Mouse (Mus musculus): ENCODE results near the gene 4930435E12Rik. TPM values are rescaled to one million over a fixed set of nuclear protein-coding genes. Genes with fewer than 3 reads are reported as not detected.

4930435E12Rik gene
- polyA plus RNA-seq, 1 experiment = not detected

- no peak for DNase-seq (ENCODE audit: low spot score)
Observed at GRCm38 (mm10) chr16:38769529-38769928, 59.0 kb downstream of the 4930435E12Rik start.

DNA sequence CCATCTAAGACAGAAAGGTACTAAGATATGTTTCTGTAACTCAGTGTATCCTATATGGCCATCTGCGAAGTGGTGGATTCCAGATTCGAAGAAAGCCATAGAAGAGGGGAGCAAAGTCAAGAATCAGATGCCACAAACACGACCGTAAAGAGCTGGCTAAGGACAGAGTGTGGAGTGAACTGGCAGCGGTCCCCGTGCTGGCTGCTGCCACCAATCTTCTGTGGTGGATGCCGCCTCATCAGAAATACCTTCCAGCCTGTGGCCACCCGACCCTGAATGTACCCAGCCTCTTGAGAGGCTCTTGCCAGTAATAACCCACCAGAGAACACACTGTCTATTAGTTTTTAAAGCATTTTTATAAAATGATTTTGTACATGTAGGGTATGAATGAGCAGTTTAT lies 60.2 kb downstream of the 4930435E12Rik start:
- DNase-seq (ENCODE audit: low spot score) = no peak

- DNase-seq (ENCODE audit: low spot score) = no peak
Observed at GRCm38 (mm10) chr16:38767761-38768160, 60.8 kb downstream of the 4930435E12Rik start.

DNA sequence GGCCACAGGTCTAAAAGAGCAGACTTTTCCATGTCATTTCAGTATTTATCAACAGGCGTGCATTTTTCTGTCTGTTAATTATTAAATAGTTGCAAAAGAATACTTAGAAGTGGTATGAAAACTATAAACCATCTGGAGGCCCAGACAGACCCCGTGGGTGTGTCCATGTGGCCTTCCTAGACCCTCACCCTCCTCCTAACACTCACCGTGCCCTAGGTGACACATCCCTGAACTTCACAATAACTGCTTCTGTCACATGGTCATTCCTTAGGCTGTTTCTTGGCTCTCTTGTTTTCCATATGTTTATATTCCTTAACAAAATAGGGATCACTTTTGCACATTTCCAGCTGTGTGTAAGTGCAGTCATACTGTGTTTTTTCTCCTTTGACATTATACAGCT lies 61.9 kb downstream of the 4930435E12Rik start:
- no peak for DNase-seq (ENCODE audit: low spot score)

DNA sequence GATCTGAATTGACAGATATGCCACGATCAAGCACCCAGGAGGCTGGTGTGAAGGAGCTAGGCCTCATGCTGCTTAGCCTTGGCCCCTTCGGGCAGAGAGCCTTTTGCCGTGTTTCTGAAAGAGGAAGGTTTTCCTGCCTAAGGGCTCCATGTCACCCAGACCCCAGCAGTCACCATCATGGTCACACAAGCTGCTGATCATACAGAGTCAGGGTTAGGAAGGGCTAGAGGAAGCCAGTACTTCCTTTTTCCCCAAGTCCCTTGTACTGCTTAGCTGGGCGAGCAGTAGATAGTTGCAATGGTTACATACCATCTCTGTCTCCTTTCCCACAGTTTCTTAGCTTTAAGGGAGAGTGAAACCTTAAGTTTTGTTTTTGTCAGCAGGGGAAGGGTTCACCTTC lies 65.0 kb downstream of the 4930435E12Rik start:
- no peak for DNase-seq (ENCODE audit: low spot score)

DNA sequence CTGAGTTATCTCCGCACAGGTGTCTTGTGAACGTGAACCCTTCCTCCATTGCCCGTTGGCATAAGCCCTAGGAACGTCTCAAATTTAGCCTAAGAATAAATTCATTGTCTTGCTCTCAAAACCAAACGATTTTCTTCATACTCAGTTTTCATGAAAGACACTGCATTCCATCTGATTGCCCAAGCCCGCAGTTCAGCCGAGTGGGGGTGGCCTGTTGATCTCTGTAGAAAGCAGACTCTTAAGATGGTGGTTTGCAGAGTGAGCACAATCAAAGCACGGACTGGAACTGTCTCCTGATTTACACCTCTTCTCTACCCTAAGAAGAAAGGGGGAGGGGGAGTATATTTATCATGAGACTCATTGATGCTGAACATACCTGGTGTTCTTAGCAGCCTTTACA lies 66.1 kb downstream of the 4930435E12Rik start:
- DNase-seq (ENCODE audit: low spot score) = peak; percentile 12

Other genes starting within 250 kb of the 4930435E12Rik start
- 7.8 and 13.3 TPM in 2 replicates for gene Arhgap31, start 115.5 kb downstream of the 4930435E12Rik start, polyA plus RNA-seq (2012; rRNA removed)
- gene B4galt4, start 86.5 kb downstream of the 4930435E12Rik start, polyA plus RNA-seq (2012; rRNA removed) = 16.6 and 17.2 TPM in 2 replicates
- 1,242 and 1,579 TPM in 2 replicates for gene Upk1b, start 28.4 kb downstream of the 4930435E12Rik start, polyA plus RNA-seq (2012; rRNA removed)
- gene Igsf11, start 63.9 kb upstream of the 4930435E12Rik start, polyA plus RNA-seq (2012; rRNA removed) = 0.89 and 1.0 TPM in 2 replicates